Mouse (Mus musculus) kidney, postnatal 0 days (tissue): ENCODE results near the gene Efs. TPM values are rescaled to one million over a fixed set of nuclear protein-coding genes. Genes with fewer than 3 reads are reported as not detected.

Experiments used
- ATAC-seq: fragments of 200-750 bp; cut with Nextera tagmentation; replicated peaks from 2 replicates; pipeline ENCODE4 v1.8.0; 2017; ENCODE audit warnings: low read depth, moderate number of reproducible peaks, moderate TSS enrichment, moderate library complexity; ENCODE audit not compliant: low FRiP score
- DNase-seq: peaks from one replicate; pipeline ENCODE4 v3.0.0-alpha.2; 2016; ENCODE audit warnings: low spot score
- H3K27ac ChIP-seq: fragments of 300-500 bp; sonication (generic); 2 replicates; pipeline ENCODE4 v1.5.1; 2014; ENCODE audit warnings: mild to moderate bottlenecking
- H3K27me3 ChIP-seq: fragments of 300-500 bp; sonication (generic); 2 replicates; pipeline ENCODE4 v1.6.1; 2014; ENCODE audit warnings: low read length, mixed read lengths; ENCODE audit not compliant: insufficient read depth
- H3K36me3 ChIP-seq: fragments of 300-500 bp; sonication (generic); 2 replicates; pipeline ENCODE4 v1.6.1; 2014; ENCODE audit warnings: low read length, mixed read lengths; ENCODE audit not compliant: insufficient read depth
- H3K4me1 ChIP-seq: fragments of 300-500 bp; sonication (generic); replicated peaks from 2 replicates; pipeline ENCODE4 v1.6.1; 2014; ENCODE audit warnings: antibody characterized with exemption, low read length, mixed read lengths; ENCODE audit not compliant: insufficient read depth
- H3K4me2 ChIP-seq: fragments of 300-500 bp; sonication (generic); 2 replicates; pipeline ENCODE4 v1.6.1; 2014; ENCODE audit warnings: mild to moderate bottlenecking, low read length, moderate library complexity, mixed read lengths
- H3K4me3 ChIP-seq: fragments of 300-500 bp; sonication (generic); replicated peaks from 2 replicates; pipeline ENCODE4 v1.5.1; 2014; ENCODE audit warnings: low read depth, low read length
- H3K9ac ChIP-seq: fragments of 300-500 bp; sonication (generic); 2 replicates; pipeline ENCODE4 v1.6.1; 2014; ENCODE audit warnings: low read depth, low read length
- H3K9me3 ChIP-seq: fragments of 300-500 bp; sonication (generic); replicated peaks from 2 replicates; pipeline ENCODE4 v1.6.1; 2016; ENCODE audit warnings: low read length, inconsistent platforms, mixed read lengths
- CTCF ChIP-seq: IDR thresholded peaks from 2 replicates; pipeline ENCODE4 v1.5.1; 2016; ENCODE audit warnings: antibody characterized with exemption, low read depth, mild to moderate bottlenecking, moderate library complexity
- WGBS: fragments of 180-500 bp; shearing (Covaris S2); extraction: QIAGEN DNeasy Blood & Tissue Kit; methylation state at CpG from one replicate; pipeline ENCODE4 v1.1.7; 2014; 5-methylcytosine and 5-hydroxymethylcytosine counted together
- polyA plus RNA-seq: library from polyadenylated mRNA; unstranded; fragments of >200 nt; fragmentation: Nextera tagmentation; extraction: Ambion mirVana; gene quantifications from 2 replicates; pipeline ENCODE4 v1.2.1, GENCODE M21; 2015

The Efs gene
- polyA plus RNA-seq, 1 experiment from 2014 or later = 15.0 TPM

GRCm38 (mm10) chr14:54936831-54937160 lies 10.9 kb upstream of the Efs start:
- no peak overlapping the region for H3K4me2 ChIP-seq
- 0 out of 2 replicates have a peak, but pooled peaks have one; percentile 7 for ATAC-seq

GRCm38 (mm10) chr14:54935904-54936830 lies 10.2 kb upstream of the Efs start, which contains the start of gene Cmtm5:
TSS of gene Cmtm5 (plus strand) at chr14:54936261.
- Histone ChIP-seq H3K27ac (peak within 1 kb of the TSS; percentile 47), H3K36me3 (no peaks in the 10 kb centered on the region), H3K4me1 (peaks cover 13% of the 10 kb centered on the region), H3K9me3 (no peaks in the 10 kb centered on the region), H3K4me3 (no peak within 1 kb of the TSS), H3K27me3 (no peaks in the 10 kb centered on the region), H3K4me2 (no peak within 1 kb of the TSS), H3K9ac (peak within 1 kb of the TSS; percentile 35; the same call in 1 of the 2 replicates)
- DNase-seq (no peak), ATAC-seq (peak; percentile 11; the same call in 1 of the 2 replicates)
- peak; percentile 38; the same call in 1 of the 2 replicates for TF ChIP-seq CTCF
- 22% methylated on average over 8 of the region's 8 CpGs for WGBS

More at GRCm38 (mm10) chr14:54936831-54937160, 10.9 kb upstream of the Efs start:
- Histone ChIP-seq H3K4me1 (peaks cover 13% of the 10 kb centered on the region), H3K36me3 (no peaks in the 10 kb centered on the region), H3K9ac (no peak overlapping the region), H3K27me3 (no peaks in the 10 kb centered on the region), H3K4me3 (no peak overlapping the region), H3K27ac (peak overlapping the region; percentile 47; the same call in 1 of the 2 replicates), H3K9me3 (no peaks in the 10 kb centered on the region)
- 23% methylated on average over 6 of the region's 6 CpGs for WGBS
- TF ChIP-seq CTCF = no peak
- DNase-seq = peak; percentile 66

GRCm38 (mm10) chr14:54932645-54933150 lies 6.8 kb upstream of the Efs start, which contains the start of gene Il25:
TSS of gene Il25 (plus strand) at chr14:54932695.
- ATAC-seq (0 out of 2 replicates have a peak, but pooled peaks have one; percentile 37), DNase-seq (no peak)
- peaks cover 8% of the 10 kb centered on the region for H3K4me1 ChIP-seq
- TF ChIP-seq CTCF = no peak
- no peak within 1 kb of the TSS for H3K9ac ChIP-seq
- H3K4me2 ChIP-seq = no peak within 1 kb of the TSS
- 28% methylated on average over 6 of the region's 6 CpGs for WGBS
- no peak within 1 kb of the TSS for H3K27ac ChIP-seq
- H3K36me3 ChIP-seq = no peaks in the 10 kb centered on the region
- no peaks in the 10 kb centered on the region for H3K27me3 ChIP-seq
- no peak within 1 kb of the TSS for H3K4me3 ChIP-seq
- H3K9me3 ChIP-seq = no peaks in the 10 kb centered on the region

GRCm38 (mm10) chr14:54930431-54930830 lies 4.5 kb upstream of the Efs start:
- peaks cover 8% of the 10 kb centered on the region for H3K4me1 ChIP-seq
- no peak for DNase-seq
- H3K27ac ChIP-seq = no peak overlapping the region
- H3K9ac ChIP-seq = no peak overlapping the region
- no peak overlapping the region for H3K4me3 ChIP-seq
- WGBS = 22% methylated on average over 2 of the region's 2 CpGs
- no peaks in the 10 kb centered on the region for H3K27me3 ChIP-seq
- ATAC-seq = no peak
- no peak overlapping the region for H3K4me2 ChIP-seq
- TF ChIP-seq CTCF = no peak
- no peaks in the 10 kb centered on the region for H3K9me3 ChIP-seq
- H3K36me3 ChIP-seq = no peaks in the 10 kb centered on the region

GRCm38 (mm10) chr14:54929801-54930200 lies 3.9 kb upstream of the Efs start:
- H3K4me2 ChIP-seq = no peak overlapping the region
- H3K27me3 ChIP-seq = no peaks in the 10 kb centered on the region
- no peak overlapping the region for H3K9ac ChIP-seq
- TF ChIP-seq CTCF = no peak
- WGBS = 61% methylated on average over 5 of the region's 5 CpGs
- H3K4me1 ChIP-seq = peaks cover 13% of the 10 kb centered on the region
- no peaks in the 10 kb centered on the region for H3K36me3 ChIP-seq
- no peaks in the 10 kb centered on the region for H3K9me3 ChIP-seq
- H3K4me3 ChIP-seq = no peak overlapping the region
- DNase-seq (no peak), ATAC-seq (no peak)
- no peak overlapping the region for H3K27ac ChIP-seq

- Histone ChIP-seq H3K27ac (peak overlapping the region; percentile 95), H3K36me3 (no peaks in the 10 kb centered on the region), H3K9me3 (no peaks in the 10 kb centered on the region), H3K4me3 (no peak overlapping the region), H3K9ac (peak overlapping the region; percentile 80), H3K4me2 (peak overlapping the region; percentile 88), H3K27me3 (no peaks in the 10 kb centered on the region), H3K4me1 (peaks cover 22% of the 10 kb centered on the region)
- DNase-seq (no peak), ATAC-seq (no peak)
- no peak for TF ChIP-seq CTCF
- 22% methylated on average over 7 of the region's 7 CpGs for WGBS
Measured at GRCm38 (mm10) chr14:54927296-54927695, 1.4 kb upstream of the Efs start.
